Mouse (Mus musculus) stomach, embryonic 16.5 days (tissue): ENCODE results near the gene BC052040. TPM values are rescaled to one million over a fixed set of nuclear protein-coding genes. Genes with fewer than 3 reads are reported as not detected.
A peak's percentile ranks its signal among the peaks of the same experiment; 100 is the strongest.

ENCODE experiments used
- ATAC-seq: fragments of 200-750 bp; cut with Nextera tagmentation; 2 replicates; pipeline ENCODE4 v1.8.0; 2017; ENCODE audit warnings: moderate number of reproducible peaks, moderate TSS enrichment; ENCODE audit not compliant: insufficient read depth, low FRiP score
- H3K27ac ChIP-seq: fragments of 300-500 bp; sonication (generic); 2 replicates; pipeline ENCODE4 v1.5.1; 2014; ENCODE audit warnings: low read length
- H3K27me3 ChIP-seq: fragments of 300-500 bp; sonication (generic); 2 replicates; pipeline ENCODE4 v1.6.1; 2014; ENCODE audit warnings: low read length, control low read depth, mixed read lengths; ENCODE audit not compliant: control insufficient read depth, insufficient read depth
- H3K36me3 ChIP-seq: fragments of 300-500 bp; sonication (generic); 2 replicates; pipeline ENCODE4 v1.6.1; 2014; ENCODE audit warnings: low read length; ENCODE audit not compliant: control insufficient read depth, insufficient read depth
- H3K4me1 ChIP-seq: fragments of 300-500 bp; sonication (generic); 2 replicates; pipeline ENCODE4 v1.6.1; 2014; ENCODE audit warnings: low read length, control low read depth, mixed read lengths; ENCODE audit not compliant: control insufficient read depth, insufficient read depth
- H3K4me2 ChIP-seq: fragments of 300-500 bp; sonication (generic); 2 replicates; pipeline ENCODE4 v1.6.1; 2014; ENCODE audit warnings: low read depth, low read length, mixed read lengths
- H3K4me3 ChIP-seq: fragments of 300-500 bp; sonication (generic); replicated peaks from 2 replicates; pipeline ENCODE4 v1.5.1; 2014; ENCODE audit warnings: mild to moderate bottlenecking, low read length
- H3K9ac ChIP-seq: fragments of 300-500 bp; sonication (generic); 2 replicates; pipeline ENCODE4 v1.6.1; 2014; ENCODE audit warnings: low read length
- H3K9me3 ChIP-seq: fragments of 300-500 bp; sonication (generic); replicated peaks from 2 replicates; pipeline ENCODE4 v1.6.1; 2016; ENCODE audit warnings: low read length, control low read depth; ENCODE audit not compliant: control insufficient read depth
- WGBS: fragments of 180-500 bp; shearing (Covaris S2); extraction: QIAGEN DNeasy Blood & Tissue Kit; methylation state at CpG from one replicate; pipeline ENCODE4 v1.1.7; 2014; 5-methylcytosine and 5-hydroxymethylcytosine counted together
- polyA plus RNA-seq: library from polyadenylated mRNA; unstranded; fragments of >200 nt; fragmentation: Nextera tagmentation; extraction: Ambion mirVana; gene quantifications from 2 replicates; pipeline ENCODE4 v1.2.1, GENCODE M21; 2015

BC052040 gene
- polyA plus RNA-seq, 1 experiment from 2014 or later, result 13.3 TPM

GRCm38 (mm10) chr2:115597017-115597416, 15.5 kb downstream of the BC052040 start:
- WGBS, result 65% methylated on average over 10 of the region's 10 CpGs
- H3K27me3 ChIP-seq, result no peaks in the 10 kb centered on the region

GRCm38 (mm10) chr2:115598266-115598665, 16.8 kb downstream of the BC052040 start:
- no peaks in the 10 kb centered on the region for H3K27me3 ChIP-seq
- no peak; the same call in 1 of the 2 replicates for ATAC-seq
- no peaks in the 10 kb centered on the region for H3K9me3 ChIP-seq
- no peak overlapping the region for H3K4me3 ChIP-seq
- no peak overlapping the region for H3K9ac ChIP-seq
- H3K27ac ChIP-seq, result no peak overlapping the region
- no peaks in the 10 kb centered on the region for H3K4me1 ChIP-seq
- H3K36me3 ChIP-seq, result no peaks in the 10 kb centered on the region
- 44% methylated on average over 5 of the region's 5 CpGs for WGBS
- H3K4me2 ChIP-seq, result no peak overlapping the region

More at GRCm38 (mm10) chr2:115597017-115597416, 15.5 kb downstream of the BC052040 start:
- H3K4me1 ChIP-seq, result peaks cover 6% of the 10 kb centered on the region
- no peaks in the 10 kb centered on the region for H3K9me3 ChIP-seq
- H3K9ac ChIP-seq, result no peak overlapping the region
- no peak overlapping the region for H3K27ac ChIP-seq
- H3K4me2 ChIP-seq, result no peak overlapping the region
- no peaks in the 10 kb centered on the region for H3K36me3 ChIP-seq
- ATAC-seq, result no peak
- no peak overlapping the region for H3K4me3 ChIP-seq

- Histone ChIP-seq H3K4me2 (no peak overlapping the region), H3K4me1 (no peaks in the 10 kb centered on the region), H3K9me3 (no peaks in the 10 kb centered on the region), H3K27me3 (no peaks in the 10 kb centered on the region), H3K27ac (0 out of 2 replicates have a peak overlapping the region, but pooled peaks have one; percentile 4), H3K36me3 (no peaks in the 10 kb centered on the region), H3K4me3 (no peak overlapping the region), H3K9ac (no peak overlapping the region)
- 46% methylated on average over 5 of the region's 5 CpGs for WGBS
- no peak for ATAC-seq
These were observed 19.2 kb downstream of the BC052040 start for GRCm38 (mm10) chr2:115600724-115601123.

- no peak overlapping the region for H3K4me3 ChIP-seq
- no peak overlapping the region for H3K4me2 ChIP-seq
- no peak overlapping the region for H3K9ac ChIP-seq
- no peak for ATAC-seq
- H3K27me3 ChIP-seq, result no peaks in the 10 kb centered on the region
- H3K27ac ChIP-seq, result 0 out of 2 replicates have a peak overlapping the region, but pooled peaks have one; percentile 4
- H3K9me3 ChIP-seq, result no peaks in the 10 kb centered on the region
- no peaks in the 10 kb centered on the region for H3K4me1 ChIP-seq
- WGBS, result 86% methylated on average over 1 of the region's 1 CpGs
- no peaks in the 10 kb centered on the region for H3K36me3 ChIP-seq
These were observed 19.8 kb downstream of the BC052040 start for GRCm38 (mm10) chr2:115601280-115601679.

GRCm38 (mm10) chr2:115602116-115602515, 20.6 kb downstream of the BC052040 start:
- Histone ChIP-seq H3K27ac (no peak overlapping the region), H3K4me1 (no peaks in the 10 kb centered on the region), H3K27me3 (no peaks in the 10 kb centered on the region), H3K4me2 (no peak overlapping the region), H3K4me3 (no peak overlapping the region), H3K36me3 (no peaks in the 10 kb centered on the region), H3K9ac (no peak overlapping the region), H3K9me3 (no peaks in the 10 kb centered on the region)
- no peak for ATAC-seq
- 87% methylated on average over 2 of the region's 2 CpGs for WGBS

- H3K27me3 ChIP-seq, result no peaks in the 10 kb centered on the region
- H3K27ac ChIP-seq, result no peak overlapping the region
- H3K4me2 ChIP-seq, result no peak overlapping the region
- H3K4me1 ChIP-seq, result no peaks in the 10 kb centered on the region
- H3K36me3 ChIP-seq, result no peaks in the 10 kb centered on the region
- ATAC-seq, result no peak
- no peak overlapping the region for H3K4me3 ChIP-seq
- no peaks in the 10 kb centered on the region for H3K9me3 ChIP-seq
- no peak overlapping the region for H3K9ac ChIP-seq
- 83% methylated on average over 6 of the region's 6 CpGs for WGBS
These were observed 22.6 kb downstream of the BC052040 start for GRCm38 (mm10) chr2:115604132-115604531.

- Histone ChIP-seq H3K9ac (no peak overlapping the region), H3K36me3 (no peaks in the 10 kb centered on the region), H3K9me3 (no peaks in the 10 kb centered on the region), H3K4me3 (no peak overlapping the region), H3K4me1 (no peaks in the 10 kb centered on the region), H3K27ac (no peak overlapping the region), H3K27me3 (no peaks in the 10 kb centered on the region), H3K4me2 (no peak overlapping the region)
- 37% methylated on average over 1 of the region's 1 CpGs for WGBS
- no peak for ATAC-seq
These were observed 24.4 kb downstream of the BC052040 start for GRCm38 (mm10) chr2:115605829-115606336.

GRCm38 (mm10) chr2:115609020-115609419, 27.5 kb downstream of the BC052040 start:
- Histone ChIP-seq H3K9ac (no peak overlapping the region), H3K27ac (peak overlapping the region; percentile 62; the same call in 1 of the 2 replicates), H3K4me2 (no peak overlapping the region), H3K9me3 (no peaks in the 10 kb centered on the region), H3K36me3 (no peaks in the 10 kb centered on the region), H3K27me3 (no peaks in the 10 kb centered on the region), H3K4me3 (no peak overlapping the region), H3K4me1 (0 out of 2 replicates have a peak, but pooled peaks cover 3% of the 10 kb centered on the region)
- 0 out of 2 replicates have a peak, but pooled peaks have one; percentile 33 for ATAC-seq
- 82% methylated on average over 3 of the region's 3 CpGs for WGBS

GRCm38 (mm10) chr2:115610092-115610491, 28.6 kb downstream of the BC052040 start:
- Histone ChIP-seq H3K27me3 (no peaks in the 10 kb centered on the region), H3K4me3 (no peak overlapping the region), H3K4me2 (no peak overlapping the region), H3K4me1 (0 out of 2 replicates have a peak, but pooled peaks cover 3% of the 10 kb centered on the region), H3K36me3 (no peaks in the 10 kb centered on the region), H3K9ac (no peak overlapping the region), H3K27ac (no peak overlapping the region), H3K9me3 (no peaks in the 10 kb centered on the region)
- WGBS, result 72% methylated on average over 2 of the region's 2 CpGs
- no peak for ATAC-seq
